ENCODE assay signal across 7 mouse cellular contexts in the genomic region with DNA sequence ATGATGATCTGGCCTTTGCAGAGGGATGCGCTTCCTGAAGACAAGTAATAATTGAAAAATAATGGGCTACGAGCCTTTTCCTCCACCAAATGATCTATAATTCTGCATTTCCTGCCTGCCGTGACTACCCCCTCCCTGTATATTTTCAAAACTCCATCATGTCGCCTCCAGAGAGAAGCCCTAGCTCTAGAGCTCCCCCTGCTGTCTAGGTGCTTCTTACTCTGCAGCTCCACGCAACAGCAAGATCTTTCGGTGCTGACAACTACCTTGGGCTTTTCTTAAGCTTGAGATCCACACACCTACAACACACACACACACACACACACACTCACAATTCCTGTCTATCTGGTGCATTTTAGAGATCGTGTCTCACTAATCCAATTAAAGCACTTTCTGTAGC. TPM values are rescaled to one million over a fixed set of nuclear protein-coding genes. Genes with fewer than 3 reads are reported as not detected.
DNase-seq lines count a peak whose midpoint lies in the region; ATAC-seq and TF ChIP-seq lines count a peak whose summit lies in the region.

No protein-coding gene starts in this region.

- H3K9me3 ChIP-seq in liver, embryonic 14.5 days (ENCODE audit: control insufficient read depth, low read length): no peaks in the 10 kb centered on the region

- peak; percentile 82 for TF ChIP-seq CTCF in liver, embryonic 14.5 days (IDR thresholded peaks at IDR 0.05; ENCODE audit: low read depth)

- no peak for TF ChIP-seq EP300 in liver, embryonic 14.5 days (IDR thresholded peaks at IDR 0.05; ENCODE audit: low read depth)

- no peaks in the 10 kb centered on the region for H3K36me3 ChIP-seq in liver, embryonic 14.5 days (replicated peaks; ENCODE audit: control insufficient read depth, insufficient read depth, low read depth)

- 0 out of 4 replicates have a peak, but pooled peaks cover 0 to 1% of the 10 kb centered on the region in 2 experiments for H3K4me1 ChIP-seq in liver, embryonic 14.5 days (replicated peaks; ENCODE audit: control insufficient read depth in 2 of 2, insufficient read depth in 2 of 2, low read length in 1 of 2)

- peak; percentile 35 for DNase-seq in ovary, postnatal 36 days (ENCODE audit: low spot score)
- DNase-seq in ovary, adult 18-20 months (ENCODE audit: low spot score): no peak
- DNase-seq in embryo, embryonic 11 days: peak; percentile 61
- DNase-seq in kidney, postnatal 10 days: peak; percentile 83
- DNase-seq in liver, embryonic 14.5 days (ENCODE audit: low read depth in 3 of 3, low spot score in 3 of 3): peak; percentile 17 to 26 (median 23)
- peak; percentile 61 for DNase-seq in right cerebral cortex, postnatal 4 days

- no peak overlapping the region for H3K27ac ChIP-seq in liver, embryonic 14.5 days

- no peaks in the 10 kb centered on the region for H3K27me3 ChIP-seq in liver, embryonic 14.5 days (ENCODE audit: control insufficient read depth, insufficient read depth, low read length)

- peak; percentile 89 for ATAC-seq in activated CD4-positive, CD25-positive, alpha-beta regulatory T cell, adult 4 months
- no peak for ATAC-seq in liver, embryonic 14.5 days (ENCODE audit: insufficient read depth)

- no peak overlapping the region for H3K4me2 ChIP-seq in liver, embryonic 14.5 days (ENCODE audit: low read depth)

- 35% methylated on average over 7 of the region's 7 CpGs for WGBS in liver, embryonic 14.5 days (ENCODE audit: insufficient replicate concordance)

- H3K4me3 ChIP-seq in liver, embryonic 14.5 days (ENCODE audit: insufficient read depth in 1 of 2, low read depth in 2 of 2, low read length in 2 of 2): no peak overlapping the region

- no peak overlapping the region for H3K9ac ChIP-seq in liver, embryonic 14.5 days (replicated peaks)

RNA-seq across cellular contexts. Expression of a gene that starts 17.6 kb away (rescaled TPM):
- polyA plus RNA-seq in activated CD4-positive, CD25-positive, alpha-beta regulatory T cell, adult 4 months (2017; shearing (Covaris generic)): not detected
- 0.02 TPM in 1 of 2 replicates, not detected in the other for polyA plus RNA-seq in liver, embryonic 14.5 days (2012; rRNA removed)
- polyA plus RNA-seq in liver, embryonic 14.5 days (2014; fragmentation: Nextera tagmentation; extraction: Ambion mirVana): not detected in 2 replicates

RNA-seq across cellular contexts. Expression of a gene that starts 17.9 kb away (rescaled TPM):
- polyA plus RNA-seq in activated CD4-positive, CD25-positive, alpha-beta regulatory T cell, adult 4 months (2017; shearing (Covaris generic)): 1 to 10 TPM; 3.4 to 6.4 TPM
- polyA plus RNA-seq in liver, embryonic 14.5 days (2012; rRNA removed): 0.88 and 1.1 TPM in 2 replicates
- 1.9 and 2.0 TPM in 2 replicates for polyA plus RNA-seq in liver, embryonic 14.5 days (2014; fragmentation: Nextera tagmentation; extraction: Ambion mirVana)
